Mouse (Mus musculus) megakaryocyte, embryonic 14.5 days (primary cell): ENCODE results near the gene Defa21. TPM values are rescaled to one million over a fixed set of nuclear protein-coding genes. Genes with fewer than 3 reads are reported as not detected.
"Not testable (repeated sequence)": the region's sequence is repeated elsewhere in the genome, so short reads cannot be mapped to it uniquely, and the experiment has no call there.

Experiments
- H3K27me3 ChIP-seq: replicated peaks from 2 replicates; pipeline ENCODE3; 2012; ENCODE audit warnings: inconsistent platforms
- H3K36me3 ChIP-seq: replicated peaks from 2 replicates; pipeline ENCODE3; 2012; ENCODE audit warnings: low read length, inconsistent platforms, mixed read lengths
- H3K4me1 ChIP-seq: 2 replicates; pipeline ENCODE4 v1.6.1; 2012; ENCODE audit warnings: inconsistent platforms
- H3K4me3 ChIP-seq: replicated peaks from 2 replicates; pipeline ENCODE3; 2012; ENCODE audit warnings: moderate library complexity, mild to moderate bottlenecking, inconsistent platforms
- H3K9me3 ChIP-seq: 2 replicates; pipeline ENCODE4 v1.6.1; 2012; ENCODE audit warnings: inconsistent platforms
- FLI1 ChIP-seq: IDR thresholded peaks from 2 replicates; pipeline ENCODE4 v1.6.1; 2012; ENCODE audit warnings: low read length, inconsistent platforms, mixed read lengths
- GATA1 ChIP-seq: IDR thresholded peaks from 3 replicates; pipeline ENCODE4 v1.6.1; 2012; ENCODE audit warnings: mixed read lengths, low read length, inconsistent platforms, borderline replicate concordance
- polyA plus RNA-seq: library from polyadenylated mRNA; stranded (reverse); fragments of >175 nt; gene quantifications from 2 replicates; pipeline ENCODE4 v1.2.3, GENCODE M21; 2012; ENCODE audit warnings: low replicate concordance; ENCODE audit not compliant: insufficient read depth

Gene Defa21
- polyA plus RNA-seq = not detected in 2 replicates

DNA sequence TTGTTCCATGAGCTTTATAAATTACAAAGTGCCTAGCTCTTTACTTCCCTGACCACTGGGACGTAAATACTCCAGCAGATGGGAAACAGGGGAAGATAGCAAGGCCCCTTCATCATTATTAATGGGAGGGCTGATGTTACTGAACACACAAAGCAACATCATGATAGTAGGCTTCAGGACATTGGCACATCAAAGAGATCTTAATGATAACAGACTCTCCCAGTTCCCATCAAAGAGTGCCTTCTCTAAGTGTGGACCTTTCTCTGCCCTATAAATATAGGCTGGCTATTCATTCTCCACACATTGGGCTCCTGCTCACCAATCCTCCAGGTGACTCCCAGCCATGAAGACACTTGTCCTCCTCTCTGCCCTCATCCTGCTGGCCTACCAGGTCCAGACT is at the start of gene Defa21:
Gene Defa21, plus strand, starts transcription at position 301 of the 400 bp plus-strand sequence.
- not testable (repeated sequence) for H3K4me3 ChIP-seq, H3K4me1 ChIP-seq, H3K27me3 ChIP-seq, H3K9me3 ChIP-seq, H3K36me3 ChIP-seq

DNA sequence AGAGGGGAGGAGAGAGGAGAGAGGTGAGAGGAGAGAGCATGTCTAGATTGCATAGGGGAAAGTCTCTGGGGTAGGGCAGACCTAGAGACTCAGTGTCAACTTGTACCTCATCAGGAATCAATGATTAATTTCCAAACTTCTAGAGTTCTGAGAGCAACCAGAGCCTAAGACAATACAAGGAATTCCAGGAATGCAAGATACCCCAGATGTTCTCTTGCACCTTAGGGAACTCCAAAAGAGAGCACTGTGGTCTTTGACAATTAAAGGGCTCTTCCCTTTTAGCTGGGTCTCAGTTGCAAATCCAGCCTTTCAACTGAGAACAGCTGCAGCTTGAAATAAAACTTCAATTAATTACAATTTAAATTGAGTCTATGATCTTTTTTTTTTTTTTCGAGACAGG is 45.5 kb upstream of the Defa21 start:
- H3K36me3 ChIP-seq = no peaks in the 10 kb centered on the region
- H3K9me3 ChIP-seq = no peaks in the 10 kb centered on the region
- no peaks in the 10 kb centered on the region for H3K27me3 ChIP-seq
- H3K4me1 ChIP-seq = no peaks in the 10 kb centered on the region
- no peak overlapping the region for H3K4me3 ChIP-seq
- no peak for TF ChIP-seq FLI1
- TF ChIP-seq GATA1 = no peak

DNA sequence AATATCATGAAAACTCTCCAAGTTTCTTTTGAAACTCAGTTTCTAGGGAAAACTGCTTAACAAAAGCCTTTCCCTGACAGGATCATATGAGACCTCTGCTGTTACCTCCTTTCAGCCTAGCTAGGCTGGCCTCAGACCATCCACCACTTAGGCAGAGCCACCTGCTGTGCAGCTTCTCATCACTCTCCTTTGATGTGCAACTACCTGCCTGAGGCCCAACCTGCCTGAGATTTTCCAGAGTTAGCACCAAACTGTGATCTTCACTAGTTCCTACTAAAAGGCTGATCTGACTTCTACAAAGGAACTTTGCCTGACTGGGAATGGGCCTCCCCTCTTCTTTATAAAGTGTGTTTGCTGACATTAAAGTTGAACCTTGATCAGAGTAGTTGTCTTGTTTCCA is 31.3 kb upstream of the Defa21 start:
- not testable (repeated sequence) for H3K4me1 ChIP-seq, H3K9me3 ChIP-seq, H3K36me3 ChIP-seq, H3K4me3 ChIP-seq, H3K27me3 ChIP-seq

DNA sequence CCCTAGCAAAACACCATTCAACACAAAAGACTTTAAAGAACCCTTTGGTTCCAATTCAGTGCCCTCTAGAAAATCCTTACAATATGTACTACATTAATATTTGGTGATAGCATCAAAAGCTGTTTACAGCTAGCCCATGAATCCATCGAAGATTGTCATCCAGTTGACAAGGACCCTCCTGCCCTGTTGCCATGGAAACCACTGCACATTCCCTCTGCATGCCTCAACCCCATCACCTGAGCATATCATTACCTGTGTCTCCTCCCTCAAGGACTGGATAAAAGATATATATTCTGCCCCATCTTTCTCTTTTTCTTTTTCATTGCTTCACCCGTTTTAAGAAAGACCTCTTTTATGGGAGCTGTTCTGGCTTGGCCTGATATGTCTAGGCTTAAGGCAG is 28.6 kb upstream of the Defa21 start:
- Histone ChIP-seq H3K27me3 (no peaks in the 10 kb centered on the region), H3K9me3 (peaks cover 13% of the 10 kb centered on the region), H3K4me1 (no peaks in the 10 kb centered on the region), H3K36me3 (no peaks in the 10 kb centered on the region), H3K4me3 (peak overlapping the region; percentile 3)
- TF ChIP-seq GATA1 = no peak
- no peak for TF ChIP-seq FLI1

DNA sequence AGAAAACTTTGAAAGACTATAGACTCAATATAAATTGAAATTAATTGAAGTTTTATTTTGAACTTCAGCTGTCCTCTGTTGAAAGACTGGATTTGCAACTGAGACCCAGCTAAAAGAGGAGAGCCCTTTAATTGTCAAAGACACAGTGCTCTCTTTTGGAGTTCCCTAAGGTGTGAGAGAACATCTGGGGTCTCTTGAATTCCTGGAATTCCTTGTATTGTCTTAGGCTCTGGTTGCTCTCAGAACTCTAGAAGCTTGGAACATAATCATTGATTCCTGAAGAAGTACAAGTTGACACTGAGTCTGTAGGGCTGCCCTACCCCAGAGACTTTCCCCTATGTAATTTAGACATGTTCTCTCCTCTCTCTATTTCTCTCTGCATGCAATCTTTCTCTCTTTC is 28.1 kb upstream of the Defa21 start:
- H3K27me3 ChIP-seq = no peaks in the 10 kb centered on the region
- TF ChIP-seq FLI1 (no peak), GATA1 (no peak)
- no peak overlapping the region for H3K4me3 ChIP-seq

GRCm38 (mm10) chr8:21001171-21001570 is 24.2 kb upstream of the Defa21 start:
- H3K4me3 ChIP-seq = no peak overlapping the region
- TF ChIP-seq FLI1 = no peak
- no peak for TF ChIP-seq GATA1
- H3K36me3 ChIP-seq = no peaks in the 10 kb centered on the region
- no peaks in the 10 kb centered on the region for H3K4me1 ChIP-seq
- peaks cover 18% of the 10 kb centered on the region for H3K9me3 ChIP-seq
- no peaks in the 10 kb centered on the region for H3K27me3 ChIP-seq

More for the DNA sequence above, 28.1 kb upstream of the Defa21 start:
- no peaks in the 10 kb centered on the region for H3K36me3 ChIP-seq
- peaks cover 13% of the 10 kb centered on the region for H3K9me3 ChIP-seq
- H3K4me1 ChIP-seq = no peaks in the 10 kb centered on the region

GRCm38 (mm10) chr8:21006801-21007200 is 18.5 kb upstream of the Defa21 start:
- H3K4me1 ChIP-seq = no peaks in the 10 kb centered on the region

GRCm38 (mm10) chr8:21008578-21008977 is 16.8 kb upstream of the Defa21 start:
- H3K4me1 ChIP-seq = not testable (repeated sequence)

More at GRCm38 (mm10) chr8:21006801-21007200, 18.5 kb upstream of the Defa21 start:
- Histone ChIP-seq H3K27me3 (no peaks in the 10 kb centered on the region), H3K4me3 (no peak overlapping the region), H3K36me3 (no peaks in the 10 kb centered on the region), H3K9me3 (peaks cover 6% of the 10 kb centered on the region)
- TF ChIP-seq GATA1 = no peak

GRCm38 (mm10) chr8:21010548-21010947 is 14.8 kb upstream of the Defa21 start:
- H3K9me3 ChIP-seq, H3K27me3 ChIP-seq, H3K36me3 ChIP-seq, H3K4me1 ChIP-seq, H3K4me3 ChIP-seq: not testable (repeated sequence)

More at GRCm38 (mm10) chr8:21008578-21008977, 16.8 kb upstream of the Defa21 start:
- not testable (repeated sequence) for H3K9me3 ChIP-seq, H3K27me3 ChIP-seq, H3K4me3 ChIP-seq, H3K36me3 ChIP-seq

DNA sequence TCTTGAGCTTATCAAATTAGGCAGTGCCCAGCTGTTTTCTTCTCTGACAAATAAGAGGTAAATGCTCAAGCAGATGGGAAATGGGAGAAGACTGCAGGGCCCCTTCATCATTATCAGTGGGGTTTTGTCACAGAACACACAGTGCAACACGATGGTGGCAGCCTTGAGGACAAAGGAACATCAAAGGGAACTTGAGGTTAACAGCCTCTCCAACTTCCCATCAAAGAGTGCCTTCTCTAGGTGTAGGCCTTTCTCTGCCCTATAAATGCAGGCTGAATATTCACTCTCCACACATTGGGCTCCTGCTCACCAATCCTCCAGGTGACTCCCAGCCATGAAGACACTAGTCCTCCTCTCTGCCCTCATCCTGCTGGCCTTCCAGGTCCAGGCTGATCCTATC is 29.4 kb downstream of the Defa21 start, which contains the start of gene Defa23:
Gene Defa23, plus strand, starts transcription at position 301 of the 400 bp plus-strand sequence.
- H3K4me1 ChIP-seq, H3K27me3 ChIP-seq, H3K36me3 ChIP-seq, H3K9me3 ChIP-seq, H3K4me3 ChIP-seq: not testable (repeated sequence)

DNA sequence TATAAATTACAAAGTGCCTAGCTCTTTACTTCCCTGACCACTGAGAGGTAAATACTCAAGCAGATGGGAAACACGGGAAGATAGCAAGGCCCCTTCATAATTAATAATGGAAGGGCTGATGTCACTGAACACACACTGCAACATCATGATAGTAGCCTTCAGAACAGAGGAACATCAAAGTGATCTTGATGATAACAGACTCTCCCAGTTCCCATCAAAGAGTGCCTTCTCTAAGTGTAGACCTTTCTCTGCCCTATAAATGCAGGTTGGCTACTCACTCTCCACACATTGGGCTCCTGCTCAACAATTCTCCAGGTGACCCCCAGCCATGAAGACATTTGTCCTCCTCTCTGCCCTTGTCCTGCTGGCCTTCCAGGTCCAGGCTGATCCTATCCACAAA is 39.4 kb downstream of the Defa21 start, which contains the start of gene Defa35:
Gene Defa35, plus strand, starts transcription at position 301 of the 400 bp plus-strand sequence.
- H3K27me3 ChIP-seq, H3K9me3 ChIP-seq, H3K4me1 ChIP-seq, H3K4me3 ChIP-seq, H3K36me3 ChIP-seq: not testable (repeated sequence)

Other genes with a start within 250 kb of the Defa21 start
- not detected in 2 replicates for gene Defb33, start 132.9 kb upstream of the Defa21 start, polyA plus RNA-seq
- not detected in 2 replicates for gene Gm15056, start 122.9 kb upstream of the Defa21 start, polyA plus RNA-seq
- not detected in 2 replicates for gene Gm6040, start 103.5 kb upstream of the Defa21 start, polyA plus RNA-seq
- not detected in 2 replicates for gene AY761185, start 80.8 kb upstream of the Defa21 start, polyA plus RNA-seq
- gene Defa23, start 29.5 kb downstream of the Defa21 start, polyA plus RNA-seq = not detected in 2 replicates
- gene Defa35, start 39.5 kb downstream of the Defa21 start, polyA plus RNA-seq = not detected in 2 replicates
- not detected in 2 replicates for gene Defa25, start 58.9 kb downstream of the Defa21 start, polyA plus RNA-seq
- gene Gm14851, start 70.5 kb downstream of the Defa21 start, polyA plus RNA-seq = not detected in 2 replicates
- gene Defa30, start 109.1 kb downstream of the Defa21 start, polyA plus RNA-seq = not detected in 2 replicates
- not detected in 2 replicates for gene Defa22, start 136.7 kb downstream of the Defa21 start, polyA plus RNA-seq
- not detected in 2 replicates for gene Defa31, start 166.1 kb downstream of the Defa21 start, polyA plus RNA-seq
- gene Gm15293, start 176.0 kb downstream of the Defa21 start, polyA plus RNA-seq = not detected in 2 replicates
- not detected in 2 replicates for gene Gm15292, start 224.2 kb downstream of the Defa21 start, polyA plus RNA-seq